Mouse (Mus musculus) small intestine, adult 2 months (tissue): ENCODE measurements around the gene Ubtf. TPM values are rescaled to one million over a fixed set of nuclear protein-coding genes. Genes with fewer than 3 reads are reported as not detected.
"Not testable (repeated sequence)": the region's sequence is repeated elsewhere in the genome, so short reads cannot be mapped to it uniquely, and the experiment has no call there.

ENCODE experiments used
- H3K27ac ChIP-seq: fragments of 200-500 bp; 2 replicates; pipeline ENCODE4 v1.5.1; 2012; ENCODE audit warnings: low read depth, low read length, control low read depth, inconsistent platforms; ENCODE audit not compliant: insufficient read depth
- H3K27me3 ChIP-seq: fragments of 200-500 bp; 2 replicates; pipeline ENCODE4 v1.6.1; 2012; ENCODE audit warnings: mild to moderate bottlenecking, moderate library complexity, low read length, inconsistent platforms; ENCODE audit not compliant: control insufficient read depth, insufficient read depth
- H3K36me3 ChIP-seq: fragments of 200-500 bp; 2 replicates; pipeline ENCODE4 v1.6.1; 2012; ENCODE audit warnings: mild to moderate bottlenecking, low read length, control low read depth, inconsistent platforms; ENCODE audit not compliant: control insufficient read depth, insufficient read depth
- H3K4me1 ChIP-seq: fragments of 200-500 bp; 2 replicates; pipeline ENCODE4 v1.6.1; 2012; ENCODE audit warnings: low read length, inconsistent platforms, mixed read lengths; ENCODE audit not compliant: control insufficient read depth, insufficient read depth, insufficient read length
- H3K4me3 ChIP-seq: fragments of 200-500 bp; 2 replicates; pipeline ENCODE4 v1.5.1; 2012; ENCODE audit warnings: low read depth, mild to moderate bottlenecking, control low read depth, inconsistent platforms, low read length, moderate library complexity
- CTCF ChIP-seq: fragments of 200-500 bp; IDR thresholded peaks from 2 replicates; pipeline ENCODE4 v1.5.1; 2012; ENCODE audit warnings: low read depth, mild to moderate bottlenecking, control low read depth, inconsistent platforms, low read length, moderate library complexity, mixed read lengths; ENCODE audit not compliant: insufficient replicate concordance, insufficient read length; ENCODE audit errors: extremely low read depth
- POLR2A ChIP-seq: fragments of 200-500 bp; IDR thresholded peaks from 2 replicates; pipeline ENCODE4 v1.6.1; 2012; ENCODE audit warnings: low read depth, mild to moderate bottlenecking, control low read depth, inconsistent platforms, low read length, moderate library complexity
- WGBS: fragments of 180-500 bp; shearing (Covaris S2); methylation state at CpG from one replicate; pipeline ENCODE4 v1.1.7; 2018; 5-methylcytosine and 5-hydroxymethylcytosine counted together
- polyA plus RNA-seq: library from polyadenylated mRNA; depleted of rRNA; stranded (reverse); fragments of >200 nt; gene quantifications from 2 replicates; pipeline ENCODE4 v1.2.3, GENCODE M21; 2012; rRNA removed

Ubtf gene
- 10.5 and 17.6 TPM in 2 replicates for polyA plus RNA-seq

GRCm38 (mm10) chr11:102319410-102319792, at the start of gene Ubtf:
Gene Ubtf, minus strand, starts transcription at chr11:102319742.
- WGBS: under 1% methylated on average over 25 of the region's 25 CpGs
- H3K36me3 ChIP-seq: peaks cover 6% of the 10 kb centered on the region
- no peaks in the 10 kb centered on the region for H3K27me3 ChIP-seq
- peaks cover 14% of the 10 kb centered on the region for H3K4me1 ChIP-seq
- H3K4me3 ChIP-seq: peak within 1 kb of the TSS; percentile 100
- 0 out of 2 replicates have a peak, but pooled peaks have one; percentile 40 for TF ChIP-seq POLR2A
- TF ChIP-seq CTCF: no peak
- H3K27ac ChIP-seq: peak within 1 kb of the TSS; percentile 97

GRCm38 (mm10) chr11:102369263-102369662, 49.7 kb upstream of the Ubtf start:
- Histone ChIP-seq H3K36me3 (no peaks in the 10 kb centered on the region), H3K27ac (no peak overlapping the region), H3K4me1 (no peaks in the 10 kb centered on the region), H3K27me3 (no peaks in the 10 kb centered on the region), H3K4me3 (no peak overlapping the region)
- TF ChIP-seq CTCF: no peak
- no peak for TF ChIP-seq POLR2A
- 80% methylated on average over 4 of the region's 4 CpGs for WGBS

DNA sequence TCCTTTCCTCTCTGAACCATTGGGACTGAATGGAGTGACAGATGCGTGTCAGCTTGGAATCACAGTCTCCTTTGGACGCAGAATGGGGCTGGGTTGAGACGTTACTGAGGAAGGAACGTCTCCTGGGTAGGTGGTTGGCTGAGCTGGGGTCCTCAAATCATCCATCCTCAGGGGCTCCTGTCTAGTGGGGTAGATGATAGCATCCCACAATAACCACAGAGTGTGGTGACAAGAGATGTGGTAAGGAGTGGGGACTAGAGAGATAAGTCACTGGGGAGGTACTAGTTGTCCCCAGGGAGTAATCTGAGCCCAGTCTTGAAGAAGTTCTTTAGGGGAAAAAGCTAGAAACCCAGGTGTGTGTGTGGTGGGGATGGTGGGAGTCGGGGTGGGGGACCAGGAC, 48.8 kb upstream of the Ubtf start:
- Histone ChIP-seq H3K27ac (no peak overlapping the region), H3K4me1 (no peaks in the 10 kb centered on the region), H3K36me3 (no peaks in the 10 kb centered on the region), H3K27me3 (no peaks in the 10 kb centered on the region), H3K4me3 (no peak overlapping the region)
- TF ChIP-seq CTCF (no peak), POLR2A (no peak)
- WGBS: 81% methylated on average over 5 of the region's 5 CpGs

GRCm38 (mm10) chr11:102367504-102368280, 48.1 kb upstream of the Ubtf start:
- TF ChIP-seq POLR2A: no peak
- no peak for TF ChIP-seq CTCF
- no peak overlapping the region for H3K4me3 ChIP-seq
- H3K36me3 ChIP-seq: no peaks in the 10 kb centered on the region
- no peaks in the 10 kb centered on the region for H3K27me3 ChIP-seq
- H3K27ac ChIP-seq: no peak overlapping the region
- no peaks in the 10 kb centered on the region for H3K4me1 ChIP-seq
- WGBS: 69% methylated on average over 9 of the region's 9 CpGs

DNA sequence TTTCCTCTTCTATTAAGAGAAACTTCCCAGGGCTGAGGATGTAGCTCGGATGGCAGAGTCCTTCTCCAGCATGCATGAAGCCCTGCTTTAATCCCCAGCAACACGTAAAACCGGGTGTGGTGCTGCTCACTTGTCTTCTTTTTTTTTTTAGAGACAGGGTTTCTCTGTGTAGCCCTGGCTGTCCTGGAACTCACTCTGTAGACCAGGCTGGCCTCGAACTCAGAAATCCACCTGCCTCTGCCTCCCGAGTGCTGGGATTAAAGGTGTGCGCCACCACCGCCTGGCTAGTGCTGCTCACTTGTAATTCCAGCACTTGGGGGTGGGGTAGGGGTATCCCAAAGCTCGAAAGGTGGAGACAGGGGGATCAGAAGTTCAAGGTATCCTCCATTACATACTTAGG, 46.6 kb upstream of the Ubtf start, which contains the start of gene Slc4a1:
Gene Slc4a1 (minus strand): TSS at position 101 of the 400 bp plus-strand sequence.
- not testable (repeated sequence) for H3K36me3 ChIP-seq, H3K27ac ChIP-seq, H3K27me3 ChIP-seq, H3K4me1 ChIP-seq, H3K4me3 ChIP-seq
- 84% methylated on average over 8 of the region's 8 CpGs for WGBS

DNA sequence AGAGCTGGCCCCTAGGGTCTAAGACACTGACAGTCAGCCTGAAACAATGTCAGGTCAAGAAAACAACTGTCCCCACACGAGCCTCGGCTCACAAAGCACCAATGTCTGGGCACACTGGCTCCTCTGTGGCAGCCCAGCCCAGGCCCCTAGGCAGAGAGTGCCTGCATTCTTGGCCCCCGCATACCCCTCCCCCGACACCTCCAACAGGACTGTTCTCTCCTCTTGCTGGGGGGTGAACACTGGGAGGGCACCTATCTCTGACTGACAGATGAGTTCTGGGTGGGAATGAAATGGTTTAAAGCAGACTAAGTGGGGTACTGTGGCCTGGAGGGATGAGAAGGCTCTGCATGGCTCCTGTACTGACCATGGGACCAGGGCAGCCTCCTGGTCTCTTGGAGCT, 46.2 kb upstream of the Ubtf start:
- no peak for TF ChIP-seq POLR2A
- TF ChIP-seq CTCF: no peak
- Histone ChIP-seq H3K36me3 (no peaks in the 10 kb centered on the region), H3K4me1 (no peaks in the 10 kb centered on the region), H3K27ac (no peak overlapping the region), H3K27me3 (no peaks in the 10 kb centered on the region), H3K4me3 (no peak overlapping the region)
- WGBS: 88% methylated on average over 4 of the region's 4 CpGs

DNA sequence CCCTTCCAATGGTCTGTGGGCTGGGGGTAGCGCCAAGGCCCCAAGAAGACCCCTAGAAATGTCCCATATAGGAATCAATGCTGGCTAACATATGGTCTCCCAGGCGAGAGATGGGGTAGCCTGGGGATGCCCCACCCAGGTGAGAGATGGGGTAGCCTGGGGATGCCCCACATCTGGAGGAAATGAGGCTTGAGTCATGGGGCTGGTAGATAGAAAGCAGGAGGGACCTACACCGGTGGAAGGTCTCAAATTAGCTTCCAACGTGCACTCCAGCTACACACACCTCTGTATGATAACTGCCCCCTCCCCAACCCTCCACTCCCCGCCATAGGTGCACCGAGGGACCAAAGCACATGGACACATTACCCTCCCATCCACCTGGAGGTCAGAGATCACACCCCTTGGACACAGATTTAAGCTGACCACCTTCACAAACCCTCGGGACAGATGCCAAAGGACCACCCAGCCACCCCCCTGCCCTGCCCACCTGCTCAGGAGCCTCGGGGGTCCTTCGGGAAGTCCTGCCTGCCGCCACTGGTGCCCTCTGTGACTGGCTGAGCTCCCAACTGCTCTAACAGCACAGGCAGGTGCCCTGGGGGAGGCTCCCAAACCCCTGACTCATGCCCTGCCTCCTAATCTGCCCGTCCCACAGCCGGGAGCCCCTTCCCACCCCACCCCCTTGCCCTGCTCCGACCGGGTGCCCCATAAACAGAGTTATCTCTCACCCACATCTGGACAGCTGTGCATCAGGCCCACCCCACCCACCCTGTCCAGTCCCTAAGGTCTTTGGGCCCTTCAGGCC, 45.2 kb upstream of the Ubtf start:
- TF ChIP-seq POLR2A (no peak), CTCF (no peak)
- Histone ChIP-seq H3K36me3 (no peaks in the 10 kb centered on the region), H3K27ac (no peak overlapping the region), H3K4me1 (no peaks in the 10 kb centered on the region), H3K4me3 (no peak overlapping the region), H3K27me3 (no peaks in the 10 kb centered on the region)
- 72% methylated on average over 14 of the region's 14 CpGs for WGBS
